ENCODE assay signal across 18 mouse cellular contexts in genomic region chr12:107652126-107652728, GRCm38 (mm10).
DNase-seq lines count a peak whose midpoint lies in the region.
"Had no signal": no experiment of that assay in that cellular context is flagged by ENCODE, and none has a peak within 500 bp of the region (broad histone marks: within the 10 kb centered on the region; RNA-seq: fewer than 3 reads in every experiment).

No protein-coding gene starts in this region.

- DNase-seq in heart, embryonic 10.5 days (ENCODE audit: low spot score): no peak
- DNase-seq in heart, postnatal 25 days (ENCODE audit: low spot score): no peak
- peak; percentile 42 for DNase-seq in 3T3-L1 (ENCODE audit: low read depth, low spot score)
- DNase-seq in embryo, embryonic 10.5 days (ENCODE audit: low spot score): peak; percentile 49
- peak; percentile 47 for DNase-seq in forelimb bud, embryonic 11.5 days (ENCODE audit: low read depth, low spot score)
- no peak for DNase-seq in spleen, adult 12 weeks (ENCODE audit: low spot score)
- DNase-seq in lung, postnatal 36 days: no peak
- DNase-seq: adrenal gland, postnatal 10 days; cerebellum, adult 18-20 months; gastrocnemius, adult 2 months; heart, postnatal 36 days; spleen, adult 18-20 months; thymus, postnatal 4 days had no signal

- no peak overlapping the region for H3K4me3 ChIP-seq in heart, embryonic 10.5 days
- H3K4me3 ChIP-seq: embryonic facial prominence, embryonic 13.5 days; forebrain, embryonic 15.5 days; gastrocnemius, adult 2 months; kidney, embryonic 15.5 days; layer of hippocampus, adult 2 months had no signal

- WGBS in heart, embryonic 10.5 days: 52% methylated on average over 3 of the region's 3 CpGs

- intact Hi-C loops in heart, postnatal 25 days (cut with DNase I): no loop called here

- no peaks in the 10 kb centered on the region for H3K9me3 ChIP-seq in heart, embryonic 10.5 days
- H3K9me3 ChIP-seq: embryonic facial prominence, embryonic 13.5 days; forebrain, embryonic 15.5 days; kidney, embryonic 15.5 days had no signal

- peak overlapping the region; percentile 32 for H3K27ac ChIP-seq in heart, embryonic 10.5 days
- H3K27ac ChIP-seq: embryonic facial prominence, embryonic 13.5 days; forebrain, embryonic 15.5 days; gastrocnemius, adult 2 months; kidney, embryonic 15.5 days; layer of hippocampus, adult 2 months had no signal

- no peaks in the 10 kb centered on the region for H3K36me3 ChIP-seq in heart, embryonic 10.5 days
- H3K36me3 ChIP-seq: embryonic facial prominence, embryonic 13.5 days; forebrain, embryonic 15.5 days; kidney, embryonic 15.5 days had no signal

- H3K4me1 ChIP-seq in heart, embryonic 10.5 days: peaks cover 16% of the 10 kb centered on the region
- H3K4me1 ChIP-seq: forebrain, embryonic 15.5 days had no signal

- H3K27me3 ChIP-seq in heart, embryonic 10.5 days (ENCODE audit: insufficient read depth, poor library complexity, severe bottlenecking): no peaks in the 10 kb centered on the region
- H3K27me3 ChIP-seq: embryonic facial prominence, embryonic 13.5 days; forebrain, embryonic 15.5 days; kidney, embryonic 15.5 days; megakaryocyte, embryonic 14.5 days had no signal

Comparison
In these comparisons a context has a peak if more than half of its experiments do, and no peak if none do; other contexts are left out.
1. DNase-seq: peak in 3T3-L1 (single experiment), embryo, embryonic 10.5 days (single experiment) and forelimb bud, embryonic 11.5 days (single experiment); none in heart, embryonic 10.5 days (single experiment), heart, postnatal 25 days (single experiment), spleen, adult 12 weeks (single experiment) and lung, postnatal 36 days (single experiment).